Mouse (Mus musculus) liver, embryonic 13.5 days (tissue): ENCODE data around the gene 4930524B15Rik. TPM values are rescaled to one million over a fixed set of nuclear protein-coding genes. Genes with fewer than 3 reads are reported as not detected.

ENCODE experiments used
- ATAC-seq: fragments of 200-750 bp; cut with Nextera tagmentation; 2 replicates; pipeline ENCODE4 v1.8.0; 2017; ENCODE audit warnings: low read depth, mild to moderate bottlenecking, moderate number of reproducible peaks, moderate library complexity
- DNase-seq: peaks from one replicate; pipeline ENCODE4 v3.0.0; 2022
- H3K27ac ChIP-seq: fragments of 300-500 bp; sonication (generic); 2 replicates; pipeline ENCODE4 v1.5.1; 2015; ENCODE audit warnings: moderate library complexity, mild to moderate bottlenecking, inconsistent platforms
- H3K27me3 ChIP-seq: fragments of 300-500 bp; sonication (generic); 2 replicates; pipeline ENCODE4 v1.6.1; 2015; ENCODE audit warnings: mild to moderate bottlenecking, inconsistent platforms
- H3K36me3 ChIP-seq: fragments of 300-500 bp; sonication (generic); 2 replicates; pipeline ENCODE4 v1.6.1; 2015; ENCODE audit warnings: mild to moderate bottlenecking, inconsistent platforms
- H3K4me1 ChIP-seq: fragments of 300-500 bp; sonication (generic); replicated peaks from 2 replicates; pipeline ENCODE4 v1.6.1; 2015; ENCODE audit warnings: inconsistent platforms
- H3K4me2 ChIP-seq: fragments of 300-500 bp; sonication (generic); 2 replicates; pipeline ENCODE4 v1.6.1; 2015; ENCODE audit warnings: inconsistent platforms, mild to moderate bottlenecking, moderate library complexity
- H3K4me3 ChIP-seq: fragments of 300-500 bp; sonication (generic); replicated peaks from 2 replicates; pipeline ENCODE4 v1.5.1; 2015; ENCODE audit warnings: mild to moderate bottlenecking, inconsistent platforms
- H3K9ac ChIP-seq: fragments of 300-500 bp; sonication (generic); 2 replicates; pipeline ENCODE4 v1.6.1; 2015; ENCODE audit warnings: mild to moderate bottlenecking, inconsistent platforms
- H3K9me3 ChIP-seq: fragments of 300-500 bp; sonication (generic); replicated peaks from 2 replicates; pipeline ENCODE4 v1.6.1; 2016; ENCODE audit warnings: inconsistent platforms
- whole genome bisulfite sequencing: fragments of 180-500 bp; shearing (Covaris S2); methylation state at CpG from one replicate; pipeline ENCODE4 v1.1.7; 2015; ENCODE audit not compliant: insufficient replicate concordance; 5-methylcytosine and 5-hydroxymethylcytosine counted together
- polyA plus RNA-seq: library from polyadenylated mRNA; unstranded; fragments of >200 nt; fragmentation: Nextera tagmentation; extraction: Ambion mirVana; gene quantifications from 2 replicates; pipeline ENCODE4 v1.2.1, GENCODE M21; 2015

Gene 4930524B15Rik
- polyA plus RNA-seq, 1 experiment from 2014 or later: not detected

DNA sequence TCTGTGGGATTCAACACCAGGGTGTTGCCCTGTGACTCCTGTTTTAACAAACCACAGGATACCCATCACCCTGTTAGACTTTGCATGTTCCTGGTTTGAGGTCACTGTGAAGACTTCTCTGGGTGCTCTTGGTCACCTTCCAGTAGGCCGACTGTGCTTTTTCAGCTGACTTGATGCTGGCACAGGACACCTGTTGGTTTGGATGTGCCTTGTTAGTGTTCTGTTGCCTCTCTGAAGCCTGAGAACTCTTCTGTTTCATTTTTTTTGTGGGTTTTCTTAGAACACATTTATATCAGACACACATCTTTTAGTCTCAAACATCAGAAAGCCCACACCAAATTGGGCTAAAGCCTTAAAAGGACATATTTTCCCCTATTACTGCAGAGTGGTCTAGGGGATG, 48.2 kb downstream of the 4930524B15Rik start:
- ATAC-seq (no peak), DNase-seq (no peak)
- no peak overlapping the region for H3K9ac ChIP-seq
- no peaks in the 10 kb centered on the region for H3K9me3 ChIP-seq
- H3K27me3 ChIP-seq: no peaks in the 10 kb centered on the region
- WGBS: 48% methylated on average over 1 of the region's 1 CpGs
- no peak overlapping the region for H3K27ac ChIP-seq
- no peak overlapping the region for H3K4me2 ChIP-seq
- H3K4me3 ChIP-seq: no peak overlapping the region
- H3K36me3 ChIP-seq: no peaks in the 10 kb centered on the region
- H3K4me1 ChIP-seq: no peaks in the 10 kb centered on the region

DNA sequence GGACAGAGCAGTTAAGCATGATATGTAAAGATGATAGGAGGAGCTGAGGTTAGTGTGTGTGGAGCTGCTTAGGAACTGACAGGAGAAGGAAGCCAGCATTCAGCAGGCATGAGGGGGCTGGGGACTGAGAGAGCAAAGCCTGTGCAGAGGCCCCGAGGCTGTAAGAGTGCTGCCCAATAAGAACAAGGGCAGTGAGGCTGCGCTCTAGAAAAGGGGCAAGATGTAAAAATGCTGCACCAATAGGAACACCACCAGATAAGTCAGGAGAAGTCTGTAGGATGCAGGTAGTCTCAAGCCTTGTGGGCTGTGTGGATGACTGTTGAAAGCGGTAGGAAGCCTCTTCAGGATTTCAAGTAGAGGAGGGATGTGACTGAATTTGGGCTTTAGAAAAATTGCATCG, 52.8 kb downstream of the 4930524B15Rik start:
- ATAC-seq (no peak), DNase-seq (no peak)
- H3K36me3 ChIP-seq: no peaks in the 10 kb centered on the region
- no peak overlapping the region for H3K4me3 ChIP-seq
- no peak overlapping the region for H3K4me2 ChIP-seq
- no peaks in the 10 kb centered on the region for H3K27me3 ChIP-seq
- H3K27ac ChIP-seq: no peak overlapping the region
- no peaks in the 10 kb centered on the region for H3K9me3 ChIP-seq
- H3K4me1 ChIP-seq: no peaks in the 10 kb centered on the region
- WGBS: 44% methylated on average over 4 of the region's 4 CpGs
- no peak overlapping the region for H3K9ac ChIP-seq

DNA sequence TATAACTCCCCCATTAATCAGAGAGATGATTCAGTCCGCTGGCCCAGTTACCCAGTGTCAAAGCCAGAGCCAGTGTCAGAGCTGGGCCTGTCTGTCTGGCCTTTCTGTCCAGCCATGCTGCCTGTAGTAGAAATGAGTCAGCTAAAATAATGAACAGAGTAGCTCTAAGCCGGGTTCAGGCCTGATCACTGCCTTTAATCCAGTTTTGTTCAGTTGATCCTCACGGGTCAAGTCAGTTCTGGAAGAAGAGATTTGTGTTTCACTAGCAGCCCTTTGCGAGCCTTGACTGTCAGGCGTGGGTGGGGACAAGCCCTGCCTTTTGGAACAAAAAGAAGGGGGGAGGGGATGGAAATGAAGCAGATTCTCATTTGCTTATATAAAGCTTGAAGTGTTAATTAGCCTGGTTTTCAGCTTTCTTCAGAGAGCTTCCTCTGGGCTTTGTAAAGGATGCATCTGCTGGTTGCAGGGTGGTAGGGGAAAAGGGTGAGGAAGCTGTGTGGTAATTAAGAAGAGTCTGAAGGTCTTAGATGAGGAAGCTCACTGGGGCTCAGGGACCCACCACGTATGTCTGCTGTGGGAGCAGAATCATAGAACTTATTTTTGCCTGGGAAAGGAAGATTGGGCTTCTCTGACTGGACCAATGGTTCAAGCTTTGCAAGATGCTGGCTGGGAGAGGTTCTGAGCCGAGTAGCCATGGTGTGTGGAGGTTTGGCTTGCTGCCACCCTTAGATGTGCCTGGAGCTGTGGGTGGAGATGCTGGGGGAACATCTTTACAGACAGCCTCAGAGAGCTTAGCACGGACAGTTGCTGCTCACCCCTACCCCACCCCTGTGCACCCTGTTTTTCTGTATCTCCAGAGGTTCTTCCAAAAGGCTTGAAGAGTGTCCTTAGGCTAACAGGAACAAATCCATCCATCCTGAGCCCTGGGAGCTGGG, 54.9 kb downstream of the 4930524B15Rik start:
- no peak overlapping the region for H3K4me2 ChIP-seq
- H3K27ac ChIP-seq: no peak overlapping the region
- ATAC-seq (no peak), DNase-seq (no peak)
- no peaks in the 10 kb centered on the region for H3K4me1 ChIP-seq
- H3K9me3 ChIP-seq: no peaks in the 10 kb centered on the region
- H3K27me3 ChIP-seq: no peaks in the 10 kb centered on the region
- no peak overlapping the region for H3K9ac ChIP-seq
- H3K36me3 ChIP-seq: no peaks in the 10 kb centered on the region
- no peak overlapping the region for H3K4me3 ChIP-seq
- WGBS: 24% methylated on average over 8 of the region's 8 CpGs

DNA sequence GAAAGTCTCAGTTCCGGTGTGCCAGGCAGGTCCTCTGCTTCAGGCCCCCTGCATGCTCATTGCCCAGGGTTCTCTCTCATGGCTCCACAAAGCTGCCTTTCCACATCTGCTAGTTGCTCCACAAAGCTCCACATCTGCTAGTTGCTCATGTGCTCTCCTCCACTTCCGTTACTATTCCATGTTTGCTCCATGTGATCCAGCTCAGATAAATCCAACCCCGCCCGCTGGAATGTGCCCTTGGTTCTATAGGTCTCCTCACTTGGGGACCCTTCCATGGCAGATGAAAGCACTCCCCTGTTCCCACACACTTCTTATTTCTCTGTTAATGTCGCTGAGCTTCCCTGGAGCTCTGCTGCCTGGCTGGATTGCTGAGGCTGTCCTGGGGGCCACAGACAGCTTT, 61.2 kb downstream of the 4930524B15Rik start:
- Histone ChIP-seq H3K27me3 (no peaks in the 10 kb centered on the region), H3K9ac (no peak overlapping the region), H3K9me3 (no peaks in the 10 kb centered on the region), H3K36me3 (no peaks in the 10 kb centered on the region), H3K27ac (no peak overlapping the region), H3K4me1 (no peaks in the 10 kb centered on the region), H3K4me3 (no peak overlapping the region), H3K4me2 (no peak overlapping the region)
- ATAC-seq (no peak), DNase-seq (no peak)
- WGBS: 64% methylated on average over 5 of the region's 5 CpGs

DNA sequence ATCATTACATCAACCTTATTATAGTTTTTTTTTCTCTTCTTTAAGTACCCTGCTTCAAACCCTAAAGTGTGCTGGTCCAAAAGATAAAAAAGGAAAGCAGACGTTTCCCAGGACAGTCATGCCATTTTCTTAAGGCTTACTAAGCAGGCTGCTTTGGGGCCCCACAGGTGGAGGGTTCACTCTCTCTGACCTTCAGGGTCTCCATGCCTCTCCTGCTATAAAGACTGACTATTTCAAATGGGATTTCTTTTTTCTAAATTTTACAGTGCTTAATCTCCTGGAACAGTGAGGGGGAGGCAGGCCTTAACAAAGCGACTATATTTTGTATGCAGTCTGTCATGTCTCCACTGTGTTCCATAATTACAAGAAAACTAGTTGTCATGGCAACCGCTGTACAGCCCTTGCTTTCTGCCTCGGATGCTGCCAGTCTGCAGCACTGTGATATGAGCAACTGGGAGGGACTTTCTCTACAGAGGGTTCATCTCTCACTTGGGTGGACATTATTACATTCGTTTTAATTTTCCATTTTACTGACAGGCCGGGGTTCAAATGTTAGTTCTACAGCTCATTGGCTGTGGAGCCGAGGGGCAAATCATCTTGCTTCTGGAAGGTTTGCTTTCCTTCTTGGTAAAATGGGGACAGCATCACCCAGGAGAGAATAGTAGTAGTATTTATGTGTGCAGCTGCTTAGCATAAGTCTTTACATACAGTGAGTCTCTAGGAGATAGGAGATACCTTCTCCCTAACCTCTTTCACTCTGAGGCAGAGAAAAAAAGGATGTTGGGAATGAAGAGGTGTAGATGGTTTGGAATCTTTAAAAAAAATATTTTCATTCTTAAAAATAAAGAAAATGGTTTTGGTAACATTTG, 62.3 kb downstream of the 4930524B15Rik start:
- no peak overlapping the region for H3K4me3 ChIP-seq
- H3K4me1 ChIP-seq: no peaks in the 10 kb centered on the region
- no peaks in the 10 kb centered on the region for H3K36me3 ChIP-seq
- no peaks in the 10 kb centered on the region for H3K9me3 ChIP-seq
- no peak overlapping the region for H3K9ac ChIP-seq
- no peaks in the 10 kb centered on the region for H3K27me3 ChIP-seq
- no peak overlapping the region for H3K4me2 ChIP-seq
- 53% methylated on average over 7 of the region's 7 CpGs for WGBS
- H3K27ac ChIP-seq: no peak overlapping the region
- DNase-seq (no peak), ATAC-seq (no peak)

DNA sequence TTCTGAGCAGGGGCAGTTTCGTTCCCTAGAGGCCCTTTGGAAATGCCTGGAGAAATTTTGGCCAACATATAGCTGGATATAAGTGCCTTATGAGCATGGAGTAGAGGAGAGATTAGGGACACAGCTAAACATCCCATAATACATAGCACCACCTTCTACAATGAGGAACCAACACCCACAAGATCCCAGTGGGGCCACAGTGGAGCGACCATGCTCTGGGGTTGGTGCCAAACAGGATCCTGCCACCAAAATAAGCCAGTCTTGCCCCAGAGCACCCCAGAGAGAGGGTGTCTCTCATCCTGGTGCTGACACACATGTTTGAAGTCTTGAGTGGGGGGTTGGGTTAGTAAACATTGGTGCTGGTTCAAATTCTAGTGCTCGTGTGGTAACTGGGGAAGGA, 63.2 kb downstream of the 4930524B15Rik start:
- DNase-seq: no peak

More for the DNA sequence above, 63.2 kb downstream of the 4930524B15Rik start:
- 55% methylated on average over 3 of the region's 3 CpGs for WGBS
- ATAC-seq: no peak
- no peaks in the 10 kb centered on the region for H3K27me3 ChIP-seq
- H3K9ac ChIP-seq: no peak overlapping the region
- H3K4me1 ChIP-seq: no peaks in the 10 kb centered on the region
- H3K4me3 ChIP-seq: no peak overlapping the region
- no peaks in the 10 kb centered on the region for H3K9me3 ChIP-seq
- H3K36me3 ChIP-seq: no peaks in the 10 kb centered on the region
- H3K4me2 ChIP-seq: no peak overlapping the region
- no peak overlapping the region for H3K27ac ChIP-seq

Other genes starting within 250 kb of the 4930524B15Rik start
- 14.3 and 21.6 TPM in 2 replicates for gene Cpeb4, start 93.4 kb upstream of the 4930524B15Rik start, polyA plus RNA-seq
- gene Nsg2, start 34.9 kb downstream of the 4930524B15Rik start, polyA plus RNA-seq: 0.31 and 0.56 TPM in 2 replicates
- gene Il9r, start 234.7 kb downstream of the 4930524B15Rik start, polyA plus RNA-seq: 0.08 and 0.13 TPM in 2 replicates
- gene Snrnp25, start 239.8 kb downstream of the 4930524B15Rik start, polyA plus RNA-seq: 92.2 and 93.1 TPM in 2 replicates